Mouse (Mus musculus): Measurements from ENCODE around the gene Bcl9l. TPM values are rescaled to one million over a fixed set of nuclear protein-coding genes. Genes with fewer than 3 reads are reported as not detected.

Bcl9l gene
- polyA plus RNA-seq, 1 experiment from 2014 or later, result 9.7 TPM

DNA sequence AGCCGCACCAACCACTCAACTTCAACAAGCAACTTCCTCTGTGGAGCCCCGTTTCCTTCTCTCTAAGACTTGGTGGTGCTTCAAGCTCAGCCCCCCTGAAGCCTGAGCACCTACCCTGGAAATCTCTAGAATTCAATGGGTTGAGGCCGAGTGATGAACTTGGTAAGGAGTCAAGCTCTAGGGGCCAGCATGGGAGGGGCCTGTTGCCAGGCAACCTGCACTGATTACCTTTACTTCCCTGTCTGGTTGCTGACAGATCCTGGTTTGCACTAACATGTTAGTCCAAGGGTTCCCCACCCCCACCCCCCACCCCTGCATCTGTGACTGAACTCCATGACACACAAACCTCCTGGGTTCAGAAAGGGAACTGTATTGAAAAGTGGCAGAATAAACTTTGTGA is 62.4 kb downstream of the Bcl9l start:
- no peak overlapping the region for H3K9ac ChIP-seq (ENCODE audit: low read depth, low read length)
- H3K4me2 ChIP-seq (ENCODE audit: low read length), result no peak overlapping the region
- ATAC-seq, result no peak
- no peak overlapping the region for H3K4me3 ChIP-seq (ENCODE audit: low read length)
- H3K36me3 ChIP-seq (ENCODE audit: control insufficient read depth, insufficient read depth, low read length), result no peaks in the 10 kb centered on the region
- no peaks in the 10 kb centered on the region for H3K27me3 ChIP-seq (replicated peaks; ENCODE audit: control insufficient read depth, insufficient read depth, low read length)
- H3K27ac ChIP-seq (ENCODE audit: low read depth, low read length), result no peak overlapping the region
- H3K9me3 ChIP-seq (ENCODE audit: control insufficient read depth, low read length), result no peaks in the 10 kb centered on the region; the same call in 1 of the 2 replicates
- H3K4me1 ChIP-seq (ENCODE audit: control insufficient read depth, insufficient read depth, low read depth, low read length), result no peaks in the 10 kb centered on the region
- 81% methylated on average over 3 of the region's 3 CpGs for WGBS

GRCm38 (mm10) chr9:44548412-44549152 is 66.0 kb downstream of the Bcl9l start:
- WGBS, result 91% methylated on average over 8 of the region's 8 CpGs
- no peak for ATAC-seq

DNA sequence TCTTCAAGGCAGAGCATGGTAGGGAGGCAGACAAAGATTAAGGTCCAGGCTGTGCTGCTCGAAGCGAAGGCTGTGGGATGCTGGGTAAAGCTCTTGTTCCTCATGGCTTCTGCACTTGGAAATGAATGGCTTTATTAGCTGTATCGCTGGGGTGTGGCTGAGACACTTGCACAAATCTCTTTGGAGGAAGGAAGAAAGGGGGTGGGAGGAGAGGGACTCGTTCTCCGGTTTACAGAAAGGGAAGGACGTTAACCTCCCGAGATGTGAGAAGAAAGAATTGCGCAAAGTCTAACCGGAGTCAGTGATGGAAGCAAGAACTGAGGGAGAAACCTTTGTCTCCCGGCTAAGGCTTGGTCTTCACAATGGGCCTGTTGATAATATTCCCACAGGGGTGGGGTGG is 68.5 kb downstream of the Bcl9l start:
- Histone ChIP-seq H3K9me3 (ENCODE audit: control insufficient read depth, low read length) (no peaks in the 10 kb centered on the region; the same call in 1 of the 2 replicates), H3K27ac (ENCODE audit: low read depth, low read length) (no peak overlapping the region), H3K4me2 (ENCODE audit: low read length) (no peak overlapping the region), H3K9ac (ENCODE audit: low read depth, low read length) (no peak overlapping the region), H3K36me3 (ENCODE audit: control insufficient read depth, insufficient read depth, low read length) (no peaks in the 10 kb centered on the region), H3K4me3 (ENCODE audit: low read length) (no peak overlapping the region), H3K4me1 (ENCODE audit: control insufficient read depth, insufficient read depth, low read depth, low read length) (no peaks in the 10 kb centered on the region), H3K27me3 (replicated peaks; ENCODE audit: control insufficient read depth, insufficient read depth, low read length) (no peaks in the 10 kb centered on the region)
- no peak for ATAC-seq
- 91% methylated on average over 10 of the region's 10 CpGs for WGBS

More at GRCm38 (mm10) chr9:44548412-44549152, 66.0 kb downstream of the Bcl9l start:
- no peak overlapping the region for H3K27ac ChIP-seq (ENCODE audit: low read depth, low read length)
- H3K4me2 ChIP-seq (ENCODE audit: low read length), result no peak overlapping the region
- H3K9ac ChIP-seq (ENCODE audit: low read depth, low read length), result no peak overlapping the region
- no peaks in the 10 kb centered on the region for H3K4me1 ChIP-seq (ENCODE audit: control insufficient read depth, insufficient read depth, low read depth, low read length)
- no peaks in the 10 kb centered on the region; the same call in 1 of the 2 replicates for H3K9me3 ChIP-seq (ENCODE audit: control insufficient read depth, low read length)
- H3K36me3 ChIP-seq (ENCODE audit: control insufficient read depth, insufficient read depth, low read length), result no peaks in the 10 kb centered on the region
- no peak overlapping the region for H3K4me3 ChIP-seq (ENCODE audit: low read length)
- H3K27me3 ChIP-seq (replicated peaks; ENCODE audit: control insufficient read depth, insufficient read depth, low read length), result no peaks in the 10 kb centered on the region

DNA sequence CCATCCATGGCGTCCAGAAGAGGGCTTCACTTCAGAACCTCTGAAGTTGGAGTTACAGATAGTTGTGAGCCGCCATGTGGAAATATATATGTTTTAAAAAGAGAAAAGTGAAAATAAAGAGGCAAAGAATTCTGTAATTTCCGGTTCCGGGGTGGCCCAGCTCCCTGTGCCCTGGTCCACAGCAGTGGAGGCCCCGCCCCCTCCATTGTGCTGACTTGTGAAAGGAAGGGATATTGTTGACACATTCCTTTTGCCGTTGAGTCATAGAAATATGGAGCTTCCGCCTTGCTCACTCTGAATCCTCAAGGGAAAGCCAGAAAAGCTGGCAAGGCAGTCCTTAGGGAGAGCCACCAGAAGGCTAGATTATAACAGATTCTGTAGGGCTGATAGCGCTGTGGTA is 69.5 kb downstream of the Bcl9l start:
- Histone ChIP-seq H3K4me3 (ENCODE audit: low read length) (no peak overlapping the region), H3K36me3 (ENCODE audit: control insufficient read depth, insufficient read depth, low read length) (no peaks in the 10 kb centered on the region), H3K4me2 (ENCODE audit: low read length) (no peak overlapping the region), H3K27me3 (replicated peaks; ENCODE audit: control insufficient read depth, insufficient read depth, low read length) (no peaks in the 10 kb centered on the region), H3K27ac (ENCODE audit: low read depth, low read length) (no peak overlapping the region), H3K9me3 (ENCODE audit: control insufficient read depth, low read length) (no peaks in the 10 kb centered on the region; the same call in 1 of the 2 replicates), H3K9ac (ENCODE audit: low read depth, low read length) (no peak overlapping the region), H3K4me1 (ENCODE audit: control insufficient read depth, insufficient read depth, low read depth, low read length) (no peaks in the 10 kb centered on the region)
- no peak for ATAC-seq
- WGBS, result 81% methylated on average over 8 of the region's 8 CpGs

Other genes with a start within 250 kb of the Bcl9l start
- 17.4 and 20.3 TPM in 2 replicates for gene Cbl, start 248.8 kb upstream of the Bcl9l start, polyA plus RNA-seq (2015; fragmentation: Nextera tagmentation; extraction: Ambion mirVana)
- not detected in 2 replicates for gene Ccdc153, start 242.1 kb upstream of the Bcl9l start, polyA plus RNA-seq (2015; fragmentation: Nextera tagmentation; extraction: Ambion mirVana)
- 0.38 and 0.40 TPM in 2 replicates for gene Pdzd3, start 231.4 kb upstream of the Bcl9l start, polyA plus RNA-seq (2015; fragmentation: Nextera tagmentation; extraction: Ambion mirVana)
- gene Nlrx1, start 214.2 kb upstream of the Bcl9l start, polyA plus RNA-seq (2015; fragmentation: Nextera tagmentation; extraction: Ambion mirVana), result 4.7 and 5.4 TPM in 2 replicates
- 33.7 and 36.2 TPM in 2 replicates for gene Abcg4, start 194.2 kb upstream of the Bcl9l start, polyA plus RNA-seq (2015; fragmentation: Nextera tagmentation; extraction: Ambion mirVana)
- 22.3 and 26.6 TPM in 2 replicates for gene Hinfp, start 177.2 kb upstream of the Bcl9l start, polyA plus RNA-seq (2015; fragmentation: Nextera tagmentation; extraction: Ambion mirVana)
- 23.1 and 27.1 TPM in 2 replicates for gene C2cd2l, start 162.5 kb upstream of the Bcl9l start, polyA plus RNA-seq (2015; fragmentation: Nextera tagmentation; extraction: Ambion mirVana)
- gene Dpagt1, start 156.8 kb upstream of the Bcl9l start, polyA plus RNA-seq (2015; fragmentation: Nextera tagmentation; extraction: Ambion mirVana), result 32.5 and 42.6 TPM in 2 replicates
- 106 and 143 TPM in 2 replicates for gene H2afx, start 148.1 kb upstream of the Bcl9l start, polyA plus RNA-seq (2015; fragmentation: Nextera tagmentation; extraction: Ambion mirVana)
- gene Hmbs, start 138.6 kb upstream of the Bcl9l start, polyA plus RNA-seq (2015; fragmentation: Nextera tagmentation; extraction: Ambion mirVana), result 64.0 and 67.4 TPM in 2 replicates
- 43.5 and 46.4 TPM in 2 replicates for gene Vps11, start 121.2 kb upstream of the Bcl9l start, polyA plus RNA-seq (2015; fragmentation: Nextera tagmentation; extraction: Ambion mirVana)
- 25.3 and 29.0 TPM in 2 replicates for gene Hyou1, start 103.3 kb upstream of the Bcl9l start, polyA plus RNA-seq (2015; fragmentation: Nextera tagmentation; extraction: Ambion mirVana)
- gene Slc37a4, start 86.0 kb upstream of the Bcl9l start, polyA plus RNA-seq (2015; fragmentation: Nextera tagmentation; extraction: Ambion mirVana), result 56.8 and 60.2 TPM in 2 replicates
- gene Rps25, start 75.7 kb upstream of the Bcl9l start, polyA plus RNA-seq (2015; fragmentation: Nextera tagmentation; extraction: Ambion mirVana), result 742 and 834 TPM in 2 replicates
- 293 and 308 TPM in 2 replicates for gene Trappc4, start 75.2 kb upstream of the Bcl9l start, polyA plus RNA-seq (2015; fragmentation: Nextera tagmentation; extraction: Ambion mirVana)
- 32.3 and 32.4 TPM in 2 replicates for gene Ccdc84, start 64.3 kb upstream of the Bcl9l start, polyA plus RNA-seq (2015; fragmentation: Nextera tagmentation; extraction: Ambion mirVana)
- gene Foxr1, start 41.7 kb upstream of the Bcl9l start, polyA plus RNA-seq (2015; fragmentation: Nextera tagmentation; extraction: Ambion mirVana), result not detected in 2 replicates
- gene Upk2, start 27.8 kb upstream of the Bcl9l start, polyA plus RNA-seq (2015; fragmentation: Nextera tagmentation; extraction: Ambion mirVana), result not detected in 2 replicates
- gene Cxcr5, start 79.1 kb downstream of the Bcl9l start, polyA plus RNA-seq (2015; fragmentation: Nextera tagmentation; extraction: Ambion mirVana), result not detected in 2 replicates
- 12.5 and 14.6 TPM in 2 replicates for gene Ddx6, start 122.1 kb downstream of the Bcl9l start, polyA plus RNA-seq (2015; fragmentation: Nextera tagmentation; extraction: Ambion mirVana)
- not detected in 2 replicates for gene Treh, start 190.4 kb downstream of the Bcl9l start, polyA plus RNA-seq (2015; fragmentation: Nextera tagmentation; extraction: Ambion mirVana)